Mouse (Mus musculus) intestine, postnatal 0 days (tissue): ENCODE measurements around the gene Npas2. TPM values are rescaled to one million over a fixed set of nuclear protein-coding genes. Genes with fewer than 3 reads are reported as not detected.
A peak's percentile ranks its signal among the peaks of the same experiment; 100 is the strongest.

Experiments used
- ATAC-seq: fragments of 200-750 bp; cut with Nextera tagmentation; 2 replicates; pipeline ENCODE4 v1.8.0; 2017; ENCODE audit warnings: mild to moderate bottlenecking, moderate TSS enrichment, moderate library complexity
- H3K27ac ChIP-seq: fragments of 300-500 bp; sonication (generic); 2 replicates; pipeline ENCODE4 v1.5.1; 2014; ENCODE audit warnings: mild to moderate bottlenecking, low read depth, low read length, moderate library complexity
- H3K27me3 ChIP-seq: fragments of 300-500 bp; sonication (generic); replicated peaks from 2 replicates; pipeline ENCODE4 v1.6.1; 2014; ENCODE audit warnings: low read length, mixed read lengths; ENCODE audit not compliant: control insufficient read depth, insufficient read depth
- H3K36me3 ChIP-seq: fragments of 300-500 bp; sonication (generic); 2 replicates; pipeline ENCODE4 v1.6.1; 2014; ENCODE audit warnings: mild to moderate bottlenecking, moderate library complexity; ENCODE audit not compliant: control insufficient read depth, insufficient read depth
- H3K4me1 ChIP-seq: fragments of 300-500 bp; sonication (generic); replicated peaks from 2 replicates; pipeline ENCODE4 v1.6.1; 2014; ENCODE audit warnings: antibody characterized with exemption, low read length, mixed read lengths; ENCODE audit not compliant: control insufficient read depth, insufficient read depth
- H3K4me2 ChIP-seq: fragments of 300-500 bp; sonication (generic); replicated peaks from 2 replicates; pipeline ENCODE4 v1.6.1; 2014; ENCODE audit warnings: low read depth, mild to moderate bottlenecking, moderate library complexity
- H3K4me3 ChIP-seq: fragments of 300-500 bp; sonication (generic); 2 replicates; pipeline ENCODE4 v1.5.1; 2014; ENCODE audit warnings: low read depth, low read length
- H3K9ac ChIP-seq: fragments of 300-500 bp; sonication (generic); 2 replicates; pipeline ENCODE4 v1.6.1; 2014; ENCODE audit warnings: mild to moderate bottlenecking, low read depth, low read length
- H3K9me3 ChIP-seq: fragments of 300-500 bp; sonication (generic); 2 replicates; pipeline ENCODE4 v1.6.1; 2016; ENCODE audit warnings: mixed run types; ENCODE audit not compliant: control insufficient read depth
- CTCF ChIP-seq: sonication (generic); IDR thresholded peaks from 2 replicates; pipeline ENCODE4 v1.5.1; 2016; ENCODE audit warnings: low read depth, mild to moderate bottlenecking, control low read depth, antibody characterized with exemption, moderate library complexity
- WGBS: fragments of 180-500 bp; shearing (Covaris S2); extraction: QIAGEN DNeasy Blood & Tissue Kit; methylation state at CpG from one replicate; pipeline ENCODE4 v1.1.7; 2014; 5-methylcytosine and 5-hydroxymethylcytosine counted together
- polyA plus RNA-seq: library from polyadenylated mRNA; unstranded; fragments of >200 nt; fragmentation: Nextera tagmentation; extraction: Ambion mirVana; gene quantifications from 2 replicates; pipeline ENCODE4 v1.2.1, GENCODE M21; 2015

The Npas2 gene
- polyA plus RNA-seq, 1 experiment from 2014 or later, result 4.1 TPM

- H3K27ac ChIP-seq, result no peak overlapping the region
- H3K9me3 ChIP-seq, result no peaks in the 10 kb centered on the region
- ATAC-seq, result no peak
- peaks cover 25% of the 10 kb centered on the region; the same call in 1 of the 2 replicates for H3K36me3 ChIP-seq
- H3K9ac ChIP-seq, result no peak overlapping the region
- no peak overlapping the region for H3K4me2 ChIP-seq
- H3K4me1 ChIP-seq, result no peaks in the 10 kb centered on the region
- no peak overlapping the region for H3K4me3 ChIP-seq
- no peak for TF ChIP-seq CTCF
- 77% methylated on average over 3 of the region's 3 CpGs for WGBS
- no peaks in the 10 kb centered on the region for H3K27me3 ChIP-seq
Measured at GRCm38 (mm10) chr1:39394650-39395049, 201.1 kb downstream of the Npas2 start.

GRCm38 (mm10) chr1:39396347-39396746 lies 202.8 kb downstream of the Npas2 start:
- H3K9ac ChIP-seq, result no peak overlapping the region
- no peak for ATAC-seq
- no peak for TF ChIP-seq CTCF
- H3K27ac ChIP-seq, result no peak overlapping the region
- peaks cover 18% of the 10 kb centered on the region; the same call in 1 of the 2 replicates for H3K36me3 ChIP-seq
- H3K4me1 ChIP-seq, result no peaks in the 10 kb centered on the region
- H3K4me2 ChIP-seq, result no peak overlapping the region
- no peaks in the 10 kb centered on the region for H3K27me3 ChIP-seq
- no peaks in the 10 kb centered on the region for H3K9me3 ChIP-seq
- no peak overlapping the region for H3K4me3 ChIP-seq
- WGBS, result 72% methylated on average over 4 of the region's 4 CpGs

GRCm38 (mm10) chr1:39398284-39398683 lies 204.8 kb downstream of the Npas2 start:
- ATAC-seq, result no peak
- Histone ChIP-seq H3K27ac (no peak overlapping the region), H3K27me3 (no peaks in the 10 kb centered on the region), H3K9ac (no peak overlapping the region), H3K4me2 (no peak overlapping the region), H3K4me1 (no peaks in the 10 kb centered on the region), H3K36me3 (peaks cover 7% of the 10 kb centered on the region; the same call in 1 of the 2 replicates), H3K9me3 (no peaks in the 10 kb centered on the region), H3K4me3 (no peak overlapping the region)
- no peak for TF ChIP-seq CTCF
- WGBS, result 71% methylated on average over 6 of the region's 6 CpGs

- Histone ChIP-seq H3K9ac (no peak overlapping the region), H3K4me1 (no peaks in the 10 kb centered on the region), H3K27ac (no peak overlapping the region), H3K36me3 (no peaks in the 10 kb centered on the region; the same call in 1 of the 2 replicates), H3K27me3 (no peaks in the 10 kb centered on the region), H3K9me3 (no peaks in the 10 kb centered on the region), H3K4me3 (no peak overlapping the region), H3K4me2 (no peak overlapping the region)
- 70% methylated on average over 4 of the region's 4 CpGs for WGBS
- no peak for TF ChIP-seq CTCF
- no peak for ATAC-seq
Measured at GRCm38 (mm10) chr1:39399228-39399627, 205.7 kb downstream of the Npas2 start.

- no peak for TF ChIP-seq CTCF
- Histone ChIP-seq H3K4me3 (no peak overlapping the region), H3K9ac (no peak overlapping the region), H3K27me3 (no peaks in the 10 kb centered on the region), H3K9me3 (no peaks in the 10 kb centered on the region), H3K4me2 (no peak overlapping the region), H3K4me1 (no peaks in the 10 kb centered on the region), H3K27ac (no peak overlapping the region), H3K36me3 (peaks cover 2% of the 10 kb centered on the region; the same call in 1 of the 2 replicates)
- WGBS, result 92% methylated on average over 3 of the region's 3 CpGs
- no peak for ATAC-seq
Measured at GRCm38 (mm10) chr1:39400173-39400572, 206.6 kb downstream of the Npas2 start.

- Histone ChIP-seq H3K9ac (no peak overlapping the region), H3K4me3 (no peak overlapping the region), H3K27ac (no peak overlapping the region), H3K4me1 (no peaks in the 10 kb centered on the region), H3K36me3 (peaks cover 4% of the 10 kb centered on the region; the same call in 1 of the 2 replicates), H3K4me2 (no peak overlapping the region), H3K9me3 (no peaks in the 10 kb centered on the region), H3K27me3 (no peaks in the 10 kb centered on the region)
- peak; percentile 50 for TF ChIP-seq CTCF
- WGBS, result 68% methylated on average over 4 of the region's 4 CpGs
- no peak for ATAC-seq
Measured at GRCm38 (mm10) chr1:39407108-39407507, 213.6 kb downstream of the Npas2 start.

GRCm38 (mm10) chr1:39408123-39408522 lies 214.6 kb downstream of the Npas2 start:
- 82% methylated on average over 6 of the region's 6 CpGs for whole genome bisulfite sequencing
- no peaks in the 10 kb centered on the region for H3K27me3 ChIP-seq

More at GRCm38 (mm10) chr1:39408123-39408522, 214.6 kb downstream of the Npas2 start:
- Histone ChIP-seq H3K4me3 (no peak overlapping the region), H3K36me3 (0 out of 2 replicates have a peak, but pooled peaks cover 4% of the 10 kb centered on the region), H3K4me1 (no peaks in the 10 kb centered on the region), H3K9ac (no peak overlapping the region), H3K4me2 (no peak overlapping the region), H3K27ac (no peak overlapping the region), H3K9me3 (no peaks in the 10 kb centered on the region)
- no peak for TF ChIP-seq CTCF
- ATAC-seq, result no peak
